Mouse (Mus musculus) embryonic fibroblast, embryonic 13.5 days (primary cell): ENCODE results near the gene Fastkd3.

ENCODE experiments used
- CTCF ChIP-seq: IDR thresholded peaks from 2 replicates; pipeline ENCODE4 v1.5.1; 2011; ENCODE audit warnings: mild to moderate bottlenecking, control low read depth, low read length, moderate library complexity, borderline replicate concordance; ENCODE audit not compliant: insufficient read depth
- POLR2A ChIP-seq: IDR thresholded peaks from 2 replicates; pipeline ENCODE4 v1.6.1; 2011; ENCODE audit warnings: low read depth, mild to moderate bottlenecking, control low read depth, low read length, moderate library complexity

DNA sequence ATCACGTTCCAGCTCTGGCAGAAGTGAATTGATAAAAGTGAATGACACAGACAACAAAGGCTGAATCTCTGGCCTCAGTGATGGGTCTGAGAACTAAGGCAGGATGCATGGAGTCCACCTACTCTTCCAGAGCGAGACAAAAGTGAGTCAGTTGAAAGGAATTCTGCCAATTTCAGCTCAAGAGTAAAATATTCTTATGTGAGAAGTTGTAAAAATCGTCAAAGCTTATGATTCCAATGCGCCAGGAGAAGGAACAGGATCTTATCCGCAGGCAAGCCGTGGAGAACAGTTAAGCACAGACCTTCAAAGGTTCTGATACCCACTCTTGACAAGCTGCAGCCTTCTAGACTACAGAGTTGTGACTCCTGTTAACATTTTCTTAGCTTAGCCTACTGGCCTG, 21.1 kb downstream of the Fastkd3 start:
- TF ChIP-seq POLR2A = no peak
- TF ChIP-seq CTCF = no peak
